Mouse (Mus musculus) liver, embryonic 15.5 days (tissue): Measurements from ENCODE around the gene Dnajc5. TPM values are rescaled to one million over a fixed set of nuclear protein-coding genes. Genes with fewer than 3 reads are reported as not detected.

Source experiments
- ATAC-seq: fragments of 200-750 bp; cut with Nextera tagmentation; 2 replicates; pipeline ENCODE4 v1.8.0; 2017; ENCODE audit warnings: moderate number of reproducible peaks, mild to moderate bottlenecking, moderate library complexity; ENCODE audit not compliant: insufficient read depth
- H3K27ac ChIP-seq: fragments of 300-500 bp; sonication (generic); replicated peaks from 2 replicates; pipeline ENCODE4 v1.5.1; 2015; ENCODE audit warnings: mild to moderate bottlenecking, inconsistent platforms
- H3K27me3 ChIP-seq: fragments of 300-500 bp; sonication (generic); 2 replicates; pipeline ENCODE4 v1.6.1; 2015; ENCODE audit warnings: mild to moderate bottlenecking, inconsistent platforms
- H3K36me3 ChIP-seq: fragments of 300-500 bp; sonication (generic); replicated peaks from 2 replicates; pipeline ENCODE4 v1.6.1; 2015; ENCODE audit warnings: moderate library complexity, mild to moderate bottlenecking, inconsistent platforms
- H3K4me1 ChIP-seq: fragments of 300-500 bp; sonication (generic); replicated peaks from 2 replicates; pipeline ENCODE4 v1.6.1; 2015; ENCODE audit warnings: inconsistent platforms
- H3K4me2 ChIP-seq: fragments of 300-500 bp; sonication (generic); 2 replicates; pipeline ENCODE4 v1.6.1; 2015; ENCODE audit warnings: moderate library complexity, mild to moderate bottlenecking, inconsistent platforms
- H3K4me3 ChIP-seq: fragments of 300-500 bp; sonication (generic); replicated peaks from 2 replicates; pipeline ENCODE4 v1.5.1; 2015; ENCODE audit warnings: mild to moderate bottlenecking, inconsistent platforms
- H3K9ac ChIP-seq: fragments of 300-500 bp; sonication (generic); 2 replicates; pipeline ENCODE4 v1.6.1; 2015; ENCODE audit warnings: moderate library complexity, mild to moderate bottlenecking, inconsistent platforms
- H3K9me3 ChIP-seq: fragments of 300-500 bp; sonication (generic); replicated peaks from 2 replicates; pipeline ENCODE4 v1.6.1; 2016; ENCODE audit warnings: inconsistent platforms
- WGBS: fragments of 180-500 bp; shearing (Covaris S2); methylation state at CpG from one replicate; pipeline ENCODE4 v1.1.7; 2015; ENCODE audit warnings: mixed read lengths; ENCODE audit not compliant: insufficient replicate concordance; 5-methylcytosine and 5-hydroxymethylcytosine counted together
- polyA plus RNA-seq: library from polyadenylated mRNA; unstranded; fragments of >200 nt; fragmentation: Nextera tagmentation; extraction: Ambion mirVana; gene quantifications from 2 replicates; pipeline ENCODE4 v1.2.1, GENCODE M21; 2015

Dnajc5 gene
- polyA plus RNA-seq, 1 experiment from 2014 or later = 27.7 TPM

DNA sequence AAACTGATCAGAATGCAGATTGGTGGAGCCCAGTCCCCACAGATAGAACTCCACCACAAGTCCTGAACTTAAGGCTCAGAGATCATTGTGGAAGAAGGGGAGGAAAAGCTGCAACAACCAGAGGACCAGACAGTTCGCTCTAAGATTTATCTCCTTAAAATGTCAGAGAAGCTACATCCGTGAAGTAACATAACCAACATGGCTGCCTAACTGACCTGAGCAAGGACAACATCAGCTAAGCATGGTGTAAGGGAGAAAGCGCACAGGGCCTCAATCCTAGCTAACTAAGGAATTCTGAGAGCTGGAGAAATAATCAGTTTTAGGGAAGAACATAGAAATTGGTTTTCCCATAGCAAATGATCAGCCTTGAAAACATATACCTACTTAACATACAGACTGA lies 1.1 kb upstream of the Dnajc5 start:
- Histone ChIP-seq H3K4me3 (peak overlapping the region; percentile 95), H3K27me3 (no peaks in the 10 kb centered on the region), H3K36me3 (peaks cover 34% of the 10 kb centered on the region), H3K27ac (peak overlapping the region; percentile 99), H3K9me3 (no peaks in the 10 kb centered on the region), H3K9ac (peak overlapping the region; percentile 95), H3K4me2 (peak overlapping the region; percentile 80), H3K4me1 (peaks cover 45% of the 10 kb centered on the region)
- ATAC-seq = no peak
- 69% methylated on average over 3 of the region's 3 CpGs for WGBS

GRCm38 (mm10) chr2:181520936-181521227 lies 597 bp downstream of the Dnajc5 start:
- under 1% methylated on average over 17 of the region's 17 CpGs for WGBS
- peak overlapping the region; percentile 95 for H3K4me3 ChIP-seq

GRCm38 (mm10) chr2:181521491-181521890 lies 1.2 kb downstream of the Dnajc5 start:
- Histone ChIP-seq H3K4me1 (peaks cover 48% of the 10 kb centered on the region), H3K9ac (peak overlapping the region; percentile 95), H3K27me3 (no peaks in the 10 kb centered on the region), H3K27ac (peak overlapping the region; percentile 99), H3K4me3 (peak overlapping the region; percentile 95), H3K36me3 (peaks cover 13% of the 10 kb centered on the region), H3K9me3 (no peaks in the 10 kb centered on the region), H3K4me2 (peak overlapping the region; percentile 80)
- WGBS = 39% methylated on average over 10 of the region's 10 CpGs
- no peak for ATAC-seq

More at GRCm38 (mm10) chr2:181520936-181521227, 597 bp downstream of the Dnajc5 start:
- Histone ChIP-seq H3K4me2 (peak overlapping the region; percentile 80), H3K27me3 (no peaks in the 10 kb centered on the region), H3K27ac (peak overlapping the region; percentile 99), H3K9me3 (no peaks in the 10 kb centered on the region), H3K4me1 (peaks cover 48% of the 10 kb centered on the region), H3K36me3 (peaks cover 19% of the 10 kb centered on the region), H3K9ac (peak overlapping the region; percentile 95)
- no peak for ATAC-seq

GRCm38 (mm10) chr2:181522811-181523210 lies 2.5 kb downstream of the Dnajc5 start:
- 40% methylated on average over 5 of the region's 5 CpGs for WGBS
- Histone ChIP-seq H3K9ac (no peak overlapping the region), H3K36me3 (peaks cover 11% of the 10 kb centered on the region), H3K27ac (peak overlapping the region; percentile 99; the same call in 1 of the 2 replicates), H3K4me1 (peaks cover 48% of the 10 kb centered on the region), H3K27me3 (no peaks in the 10 kb centered on the region), H3K4me3 (peak overlapping the region; percentile 95), H3K4me2 (peak overlapping the region; percentile 80), H3K9me3 (no peaks in the 10 kb centered on the region)
- ATAC-seq = no peak

GRCm38 (mm10) chr2:181525526-181525925 lies 5.2 kb downstream of the Dnajc5 start:
- ATAC-seq = no peak
- Histone ChIP-seq H3K4me2 (no peak overlapping the region), H3K4me1 (peaks cover 32% of the 10 kb centered on the region), H3K9ac (no peak overlapping the region), H3K36me3 (peaks cover 26% of the 10 kb centered on the region), H3K27ac (no peak overlapping the region), H3K27me3 (no peaks in the 10 kb centered on the region), H3K4me3 (no peak overlapping the region), H3K9me3 (no peaks in the 10 kb centered on the region)
- WGBS = 79% methylated on average over 5 of the region's 5 CpGs

- ATAC-seq = no peak
- no peaks in the 10 kb centered on the region for H3K27me3 ChIP-seq
- no peak overlapping the region for H3K9ac ChIP-seq
- no peak overlapping the region for H3K27ac ChIP-seq
- peaks cover 4% of the 10 kb centered on the region for H3K4me1 ChIP-seq
- no peak overlapping the region for H3K4me3 ChIP-seq
- peaks cover 48% of the 10 kb centered on the region for H3K36me3 ChIP-seq
- H3K4me2 ChIP-seq = no peak overlapping the region
- no peaks in the 10 kb centered on the region for H3K9me3 ChIP-seq
- 92% methylated on average over 1 of the region's 1 CpGs for WGBS
Measured at GRCm38 (mm10) chr2:181529076-181529475, 8.8 kb downstream of the Dnajc5 start.

GRCm38 (mm10) chr2:181532589-181532988 lies 12.3 kb downstream of the Dnajc5 start:
- H3K4me3 ChIP-seq = no peak overlapping the region
- H3K9me3 ChIP-seq = no peaks in the 10 kb centered on the region
- H3K27me3 ChIP-seq = no peaks in the 10 kb centered on the region
- no peak for ATAC-seq
- peaks cover 39% of the 10 kb centered on the region for H3K36me3 ChIP-seq
- no peak overlapping the region for H3K4me2 ChIP-seq
- no peak overlapping the region for H3K9ac ChIP-seq
- WGBS = 77% methylated on average over 3 of the region's 3 CpGs
- peaks cover 13% of the 10 kb centered on the region for H3K4me1 ChIP-seq
- H3K27ac ChIP-seq = no peak overlapping the region

- ATAC-seq = peak; percentile 31; the same call in 1 of the 2 replicates
- peaks cover 18% of the 10 kb centered on the region for H3K36me3 ChIP-seq
- H3K4me1 ChIP-seq = peaks cover 25% of the 10 kb centered on the region
- H3K27ac ChIP-seq = peak overlapping the region; percentile 59
- 66% methylated on average over 2 of the region's 2 CpGs for WGBS
- no peaks in the 10 kb centered on the region for H3K9me3 ChIP-seq
- no peaks in the 10 kb centered on the region for H3K27me3 ChIP-seq
- no peak overlapping the region for H3K4me2 ChIP-seq
- H3K9ac ChIP-seq = no peak overlapping the region
- H3K4me3 ChIP-seq = no peak overlapping the region
Measured at GRCm38 (mm10) chr2:181536410-181536809, 16.1 kb downstream of the Dnajc5 start.

GRCm38 (mm10) chr2:181537444-181538047 lies 17.3 kb downstream of the Dnajc5 start:
- peak; percentile 62 for ATAC-seq
- Histone ChIP-seq H3K4me1 (peaks cover 25% of the 10 kb centered on the region), H3K9me3 (no peaks in the 10 kb centered on the region), H3K27ac (peak overlapping the region; percentile 73), H3K4me3 (no peak overlapping the region), H3K4me2 (peak overlapping the region; percentile 17), H3K9ac (no peak overlapping the region), H3K27me3 (no peaks in the 10 kb centered on the region), H3K36me3 (peaks cover 10% of the 10 kb centered on the region)
- 35% methylated on average over 2 of the region's 2 CpGs for WGBS

DNA sequence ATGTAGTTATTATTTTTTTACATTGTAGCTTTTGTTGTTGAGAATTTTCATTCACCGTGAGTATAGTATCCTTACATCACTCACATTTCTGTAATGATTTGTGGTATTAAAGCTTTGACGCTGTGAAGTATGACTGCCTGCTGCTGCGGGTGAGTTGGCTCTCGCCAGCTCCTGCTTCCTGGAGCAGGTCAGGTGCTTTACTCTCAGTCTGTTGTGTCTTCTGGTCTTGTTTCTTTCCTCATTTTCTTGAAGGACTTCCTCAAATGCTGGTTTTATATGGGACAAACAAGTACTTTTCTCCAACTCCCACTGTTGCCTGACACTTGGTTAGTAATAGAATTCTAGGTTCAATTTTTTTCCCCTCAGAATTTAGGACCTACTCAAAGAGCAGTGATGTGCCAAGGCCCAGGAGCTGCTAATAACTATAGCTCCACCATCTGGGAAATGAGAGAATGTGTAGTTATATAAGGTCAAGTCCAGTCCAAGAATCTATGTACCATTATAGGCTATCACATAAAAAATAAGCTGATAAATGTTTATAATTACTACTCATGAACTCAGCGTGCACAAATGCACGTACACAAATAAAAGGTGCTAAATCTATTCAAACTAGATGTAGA lies 21.6 kb downstream of the Dnajc5 start:
- Histone ChIP-seq H3K9ac (no peak overlapping the region), H3K4me1 (peaks cover 29% of the 10 kb centered on the region), H3K27me3 (no peaks in the 10 kb centered on the region), H3K9me3 (no peaks in the 10 kb centered on the region), H3K4me2 (no peak overlapping the region), H3K36me3 (peaks cover 14% of the 10 kb centered on the region), H3K4me3 (no peak overlapping the region), H3K27ac (no peak overlapping the region)
- 72% methylated on average over 6 of the region's 6 CpGs for WGBS
- no peak for ATAC-seq

DNA sequence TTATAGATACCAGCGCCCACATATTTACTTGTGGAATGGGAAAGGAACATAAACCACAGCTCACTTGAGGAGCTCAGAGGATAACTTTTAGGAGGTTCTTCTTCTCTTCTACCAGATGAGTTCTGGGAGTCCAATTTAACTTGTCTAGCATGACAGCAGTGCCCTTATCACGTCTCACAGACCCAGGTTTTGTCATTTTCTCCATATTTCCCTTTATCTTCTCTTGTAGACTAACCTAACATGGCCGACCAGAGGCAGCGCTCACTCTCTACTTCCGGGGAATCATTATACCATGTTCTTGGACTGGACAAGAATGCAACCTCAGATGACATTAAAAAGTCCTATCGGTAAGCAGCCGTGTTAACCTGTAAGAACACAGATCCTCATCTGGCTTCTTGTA lies 25.9 kb downstream of the Dnajc5 start:
- ATAC-seq = peak; percentile 66
- WGBS = 42% methylated on average over 7 of the region's 7 CpGs

More for the DNA sequence above, 25.9 kb downstream of the Dnajc5 start:
- peak overlapping the region; percentile 69 for H3K27ac ChIP-seq
- H3K9ac ChIP-seq = no peak overlapping the region
- peaks cover 52% of the 10 kb centered on the region for H3K36me3 ChIP-seq
- H3K4me2 ChIP-seq = peak overlapping the region; percentile 9
- no peak overlapping the region for H3K4me3 ChIP-seq
- H3K27me3 ChIP-seq = no peaks in the 10 kb centered on the region
- H3K9me3 ChIP-seq = no peaks in the 10 kb centered on the region
- peaks cover 35% of the 10 kb centered on the region for H3K4me1 ChIP-seq
